Mouse (Mus musculus): Measurements from ENCODE around the gene Dok1.

- TF ChIP-seq CTCF (IDR thresholded peaks at IDR 0.05; ENCODE audit: low read depth) (no peak), EP300 (IDR thresholded peaks at IDR 0.05; ENCODE audit: low read depth) (no peak)
These were observed 19.8 kb downstream of the Dok1 start for GRCm38 (mm10) chr6:83013444-83013843.
